Mouse (Mus musculus) CH12.LX (cell line): Measurements from ENCODE around the gene Gm39653. TPM values are rescaled to one million over a fixed set of nuclear protein-coding genes. Genes with fewer than 3 reads are reported as not detected.
"Not testable (repeated sequence)": the region's sequence is repeated elsewhere in the genome, so short reads cannot be mapped to it uniquely, and the experiment has no call there.

ENCODE experiments used
- DNase-seq: peaks from one replicate; pipeline ENCODE4 v3.0.0-alpha.2; 2013; ENCODE audit errors: extremely low read depth
- H3K27ac ChIP-seq: 2 replicates; pipeline ENCODE4 v1.5.1; 2012; ENCODE audit warnings: low read depth, mild to moderate bottlenecking, control low read depth, moderate library complexity; ENCODE audit not compliant: insufficient read depth
- H3K27me3 ChIP-seq: replicated peaks from 2 replicates; pipeline ENCODE3; 2012; ENCODE audit warnings: inconsistent platforms
- H3K36me3 ChIP-seq, 2 experiments: replicated peaks in 1 of 2; 2 replicates each; pipeline versions ENCODE3 to v1.6.1; 2012; ENCODE audit warnings: inconsistent platforms in 1 of 2, low read length in 1 of 2, mild to moderate bottlenecking in 1 of 2, mixed read lengths in 1 of 2, moderate library complexity in 1 of 2; ENCODE audit not compliant: control insufficient read depth in 1 of 2, insufficient read depth in 1 of 2
- H3K4me1 ChIP-seq, 2 experiments: 2 replicates each; pipeline ENCODE4 v1.6.1; 2012; ENCODE audit warnings: inconsistent platforms in 1 of 2, moderate library complexity in 1 of 2; ENCODE audit not compliant: insufficient read depth in 2 of 2, control insufficient read depth in 1 of 2
- H3K4me2 ChIP-seq: 2 replicates; pipeline ENCODE4 v1.6.1; 2012; ENCODE audit warnings: low read depth, mild to moderate bottlenecking, control low read depth; ENCODE audit not compliant: poor library complexity, insufficient read depth, severe bottlenecking
- H3K4me3 ChIP-seq, 3 experiments: fragments of 150-350 bp in 1 of 3; sonication (generic) in 1 of 3; replicated peaks in 1 of 3; 2 replicates each; pipeline versions ENCODE3 to v1.5.1; 2011 to 2012; ENCODE audit warnings: low read depth in 2 of 3, low read length in 2 of 3, mild to moderate bottlenecking in 2 of 3, moderate library complexity in 2 of 3, control low read depth in 1 of 3, improper control_type of control experiment in 1 of 3, inconsistent platforms in 1 of 3, mixed read lengths in 1 of 3; ENCODE audit not compliant: poor library complexity in 1 of 3
- H3K79me2 ChIP-seq: replicated peaks from 2 replicates; pipeline ENCODE4 v1.6.1; 2012; ENCODE audit warnings: mild to moderate bottlenecking, moderate library complexity; ENCODE audit not compliant: control insufficient read depth, poor library complexity, insufficient read depth, severe bottlenecking; ENCODE audit errors: extremely low read depth
- H3K9ac ChIP-seq: 2 replicates; pipeline ENCODE4 v1.6.1; 2012; ENCODE audit warnings: low read depth, mild to moderate bottlenecking, control low read depth, moderate library complexity; ENCODE audit not compliant: insufficient read depth
- H3K9me3 ChIP-seq: replicated peaks from 2 replicates; pipeline ENCODE3; 2012; ENCODE audit warnings: low read length, inconsistent platforms, mixed read lengths
- CHD1 ChIP-seq: IDR thresholded peaks from 2 replicates; pipeline ENCODE4 v1.6.1; 2012; ENCODE audit warnings: low read depth, low read length, improper control_type of control experiment, inconsistent platforms
- CTCF ChIP-seq, 2 experiments: IDR thresholded peaks in 1 of 2; conservative IDR thresholded peaks in 1 of 2; 2 replicates each; pipeline ENCODE4 v1.5.1; 2011 to 2012; ENCODE audit warnings: low read depth in 2 of 2, low read length in 2 of 2, improper control_type of control experiment in 1 of 2, inconsistent platforms in 1 of 2, mild to moderate bottlenecking in 1 of 2, moderate library complexity in 1 of 2
- EP300 ChIP-seq: IDR thresholded peaks from 2 replicates; pipeline ENCODE4 v1.6.1; 2011; ENCODE audit warnings: low read length, improper control_type of control experiment
- IRF4 ChIP-seq: IDR thresholded peaks from 2 replicates; pipeline ENCODE4 v1.6.1; 2014; ENCODE audit warnings: low read depth, mild to moderate bottlenecking, inconsistent platforms, low read length, improper control_type of control experiment
- JUND ChIP-seq: conservative IDR thresholded peaks from 2 replicates; pipeline ENCODE4 v1.6.1; 2011; ENCODE audit warnings: low read depth, low read length, improper control_type of control experiment
- KAT2A ChIP-seq: IDR thresholded peaks from 2 replicates; pipeline ENCODE4 v1.6.1; 2012; ENCODE audit warnings: low read length, improper control_type of control experiment, inconsistent platforms; ENCODE audit not compliant: insufficient replicate concordance
- MAX ChIP-seq: IDR thresholded peaks from 2 replicates; pipeline ENCODE4 v1.6.1; 2011; ENCODE audit warnings: low read length, improper control_type of control experiment
- MYC ChIP-seq: IDR thresholded peaks from 2 replicates; pipeline ENCODE4 v1.6.1; 2011; ENCODE audit warnings: low read depth, mild to moderate bottlenecking, improper control_type of control experiment, low read length
- NELFE ChIP-seq: IDR thresholded peaks from 2 replicates; pipeline ENCODE4 v1.6.1; 2011; ENCODE audit warnings: low read depth, low read length, improper control_type of control experiment
- POLR2A ChIP-seq: IDR thresholded peaks from 2 replicates; pipeline ENCODE4 v1.6.1; 2011; ENCODE audit warnings: low read depth, mild to moderate bottlenecking, improper control_type of control experiment, low read length
- POLR2AphosphoS2 ChIP-seq: IDR thresholded peaks from 2 replicates; pipeline ENCODE4 v1.6.1; 2011; ENCODE audit warnings: low read depth, low read length, improper control_type of control experiment
- RCOR1 ChIP-seq: conservative IDR thresholded peaks from 2 replicates; pipeline ENCODE4 v1.6.1; 2012; ENCODE audit warnings: low read depth, mild to moderate bottlenecking, inconsistent platforms, low read length, improper control_type of control experiment
- TCF12 ChIP-seq: IDR thresholded peaks from 2 replicates; pipeline ENCODE4 v1.6.1; 2014; ENCODE audit warnings: low read depth, mild to moderate bottlenecking, inconsistent platforms, low read length, improper control_type of control experiment
- ZMIZ1 ChIP-seq: IDR thresholded peaks from 2 replicates; pipeline ENCODE4 v1.6.1; 2012; ENCODE audit warnings: low read depth, mild to moderate bottlenecking, inconsistent platforms, low read length, improper control_type of control experiment
- dilution Hi-C: fragments of 300-500 bp; cut with MboI; formaldehyde crosslinking; loops from 2 replicates; pipeline ENCODE4 v1.14.3; 2020; ENCODE audit warnings: low sequenced_read_pairs; ENCODE audit not compliant: extremely low pct_unique_long_range_greater_than_20kb, extremely low pct_ligation_motif_present
- in situ Hi-C: fragments of 300-500 bp; cut with MboI; formaldehyde crosslinking; loops from 3 replicates; pipeline ENCODE4 v1.14.3; 2019; ENCODE audit warnings: low sequenced_read_pairs, low pct_ligation_motif_present, low pct_unique_long_range_greater_than_20kb, mixed read lengths
- polyA plus RNA-seq: library from polyadenylated mRNA; unstranded; fragments of >175 nt; gene quantifications from 2 replicates; pipeline ENCODE4 v1.2.1, GENCODE M21; 2012; ENCODE audit warnings: low read depth; ENCODE audit not compliant: insufficient read length
- total RNA-seq, 2 experiments: library from RNA; depleted of rRNA; stranded (reverse); fragments of 300-350 nt in 1 of 2; fragments of >200 nt in 1 of 2; gene quantifications; 2 replicates each; pipeline ENCODE4 v1.2.3; 2012 to 2014

Gene Gm39653
- total and polyA plus RNA-seq, 3 experiments, result not detected

- Histone ChIP-seq H3K27me3 (no peaks in the 10 kb centered on the region), H3K9me3 (no peaks in the 10 kb centered on the region), H3K79me2 (no peaks in the 10 kb centered on the region), H3K4me2 (no peak overlapping the region), H3K36me3 (no peaks in the 10 kb centered on the region), H3K4me3 (no peak overlapping the region), H3K27ac (no peak overlapping the region), H3K9ac (no peak overlapping the region), H3K4me1 (no peaks in the 10 kb centered on the region)
- 0 out of 4 replicates have a peak, but pooled peaks of 1 of the 2 experiments have one; percentile 13 for TF ChIP-seq CTCF (conservative IDR thresholded peaks at IDR 0.05 in 1 of 2, IDR thresholded peaks at IDR 0.05 in 1 of 2; ENCODE audit: low read depth in 2 of 2, low read length in 2 of 2)
- TF ChIP-seq RCOR1, result no peak
- DNase-seq, result no peak
- dilution Hi-C loops (no loop called here), in situ Hi-C loops (no loop called here)
Measured at GRCm38 (mm10) chr1:63609613-63610012, 6.2 kb upstream of the Gm39653 start.

- dilution Hi-C loops, result no loop called here
- Histone ChIP-seq H3K4me1 (no peaks in the 10 kb centered on the region), H3K36me3 (no peaks in the 10 kb centered on the region), H3K4me3 (no peak overlapping the region), H3K79me2 (no peaks in the 10 kb centered on the region), H3K9ac (no peak overlapping the region), H3K27me3 (no peaks in the 10 kb centered on the region), H3K4me2 (no peak overlapping the region), H3K27ac (no peak overlapping the region), H3K9me3 (no peaks in the 10 kb centered on the region)
- TF ChIP-seq ZMIZ1 (no peak), MYC (no peak), MAX (no peak)
- peak; percentile 18 for DNase-seq
- in situ Hi-C loops, result no loop called here
Measured at GRCm38 (mm10) chr1:63614594-63614993, 1.2 kb upstream of the Gm39653 start.

DNA sequence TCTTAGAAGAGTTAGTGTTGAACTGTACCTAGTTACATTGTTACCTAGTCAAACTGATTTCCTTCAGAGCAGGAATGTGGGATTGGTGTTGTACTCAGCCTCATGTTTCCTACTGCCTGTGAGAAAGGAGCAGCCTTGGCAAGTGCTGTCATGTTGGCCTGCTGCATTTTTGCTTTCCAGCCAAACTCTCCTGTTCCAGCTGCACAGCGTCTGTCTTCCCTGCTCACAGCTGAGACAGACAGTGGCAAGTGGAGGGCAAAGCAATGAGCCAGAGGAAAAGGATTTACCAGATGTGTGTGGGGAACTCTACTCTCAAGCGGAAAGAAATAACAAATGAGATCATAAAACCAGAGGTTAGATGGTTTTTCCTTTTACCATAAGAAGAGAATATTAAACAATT, 12.4 kb downstream of the Gm39653 start:
- Histone ChIP-seq H3K4me2 (no peak overlapping the region), H3K27ac (no peak overlapping the region), H3K79me2 (no peaks in the 10 kb centered on the region), H3K36me3 (no peaks in the 10 kb centered on the region), H3K9ac (no peak overlapping the region), H3K4me3 (no peak overlapping the region)
- in situ Hi-C loops, result no loop called here
- DNase-seq, result no peak
- TF ChIP-seq TCF12 (no peak), CHD1 (no peak), CTCF (conservative IDR thresholded peaks at IDR 0.05 in 1 of 2, IDR thresholded peaks at IDR 0.05 in 1 of 2; ENCODE audit: low read depth in 2 of 2, low read length in 2 of 2) (no peak), POLR2A (no peak), JUND (no peak), NELFE (no peak), EP300 (no peak), KAT2A (no peak), IRF4 (no peak), POLR2AphosphoS2 (no peak)
- TF ChIP-seq, all 38 proteins: peak for 0
- dilution Hi-C loops, result no loop called here
- Histone ChIP-seq H3K9me3 (no peaks in the 10 kb centered on the region), H3K27me3 (peaks cover 2% of the 10 kb centered on the region), H3K4me1 (no peaks in the 10 kb centered on the region; a peak in 1 of 4 replicates)

DNA sequence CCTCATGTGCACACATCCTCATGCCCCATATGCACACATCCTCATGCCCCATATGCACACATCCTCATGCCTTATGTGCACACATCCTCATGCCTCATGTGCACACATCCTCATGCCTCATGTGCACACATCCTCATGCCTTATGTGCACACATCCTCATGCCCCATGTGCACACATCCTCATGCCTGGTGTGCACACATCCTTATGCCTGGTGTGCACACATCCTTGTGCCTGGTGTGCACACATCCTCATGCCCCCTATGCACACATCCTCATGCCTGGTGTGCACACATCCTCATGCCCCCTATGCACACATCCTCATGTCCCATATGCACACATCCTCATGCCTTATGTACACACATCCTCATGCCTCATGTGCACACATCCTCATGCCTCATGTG, 14.6 kb downstream of the Gm39653 start:
- DNase-seq, in situ Hi-C loops, dilution Hi-C loops, H3K79me2 ChIP-seq, H3K27ac ChIP-seq, H3K36me3 ChIP-seq, H3K4me2 ChIP-seq, H3K9ac ChIP-seq, H3K9me3 ChIP-seq, H3K27me3 ChIP-seq, H3K4me3 ChIP-seq, H3K4me1 ChIP-seq: not testable (repeated sequence)
